Mouse (Mus musculus) thymus, adult 2 months (tissue): ENCODE data around the gene Man2a2.

Experiments
- CTCF ChIP-seq: fragments of 200-500 bp; IDR thresholded peaks from 2 replicates; pipeline ENCODE4 v1.5.1; 2012; ENCODE audit warnings: mild to moderate bottlenecking, control low read depth, low read length, moderate library complexity, borderline replicate concordance; ENCODE audit not compliant: control insufficient read depth, poor library complexity, insufficient read depth; ENCODE audit errors: extremely low read depth
- POLR2A ChIP-seq: fragments of 200-500 bp; IDR thresholded peaks from 2 replicates; pipeline ENCODE4 v1.6.1; 2012; ENCODE audit warnings: mild to moderate bottlenecking, low read length, control low read depth, moderate library complexity; ENCODE audit not compliant: control insufficient read depth, poor library complexity, insufficient read depth; ENCODE audit errors: extremely low read depth

DNA sequence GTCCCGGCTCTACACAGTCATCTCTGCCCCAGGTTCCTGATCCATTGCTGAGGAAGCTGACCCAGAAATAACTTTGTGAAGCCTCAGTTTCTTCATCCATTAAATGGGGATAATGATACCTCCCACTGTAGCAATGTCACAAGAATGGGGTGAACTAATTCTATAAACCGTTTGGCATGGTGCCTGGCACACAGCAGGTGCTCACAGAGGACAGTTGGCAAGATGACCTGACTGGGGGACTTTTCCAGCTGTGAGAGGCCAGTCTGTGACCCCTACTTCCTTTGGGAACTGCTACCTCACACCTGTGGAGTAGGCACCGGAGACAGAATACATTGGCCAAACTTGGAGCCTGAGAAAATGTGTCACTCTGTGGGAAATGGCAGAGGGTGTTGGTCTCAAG is 46.9 kb upstream of the Man2a2 start:
- TF ChIP-seq POLR2A (no peak), CTCF (no peak)
